Mouse (Mus musculus): ENCODE data around the gene Ect2l. TPM values are rescaled to one million over a fixed set of nuclear protein-coding genes. Genes with fewer than 3 reads are reported as not detected.

The Ect2l gene
- polyA plus RNA-seq, 1 experiment from 2014 or later, result not detected

GRCm38 (mm10) chr10:18191706-18192105 is 19.0 kb downstream of the Ect2l start:
- Histone ChIP-seq H3K27me3 (replicated peaks) (peaks cover 10% of the 10 kb centered on the region; the same call in 1 of the 2 replicates), H3K27ac (replicated peaks) (no peak overlapping the region), H3K4me2 (peak overlapping the region; percentile 24; the same call in 1 of the 2 replicates), H3K4me1 (peaks cover 18% of the 10 kb centered on the region), H3K9me3 (no peaks in the 10 kb centered on the region), H3K4me3 (no peak overlapping the region), H3K9ac (no peak overlapping the region), H3K36me3 (no peaks in the 10 kb centered on the region)
- ATAC-seq (ENCODE audit: extremely low read depth, insufficient number of reproducible peaks, low FRiP score, low TSS enrichment), result no peak
- 30% methylated on average over 8 of the region's 8 CpGs for WGBS

- Histone ChIP-seq H3K36me3 (no peaks in the 10 kb centered on the region), H3K4me2 (no peak overlapping the region), H3K4me3 (no peak overlapping the region), H3K27ac (replicated peaks) (no peak overlapping the region), H3K4me1 (peaks cover 18% of the 10 kb centered on the region), H3K27me3 (replicated peaks) (peaks cover 10% of the 10 kb centered on the region; the same call in 1 of the 2 replicates), H3K9ac (no peak overlapping the region), H3K9me3 (no peaks in the 10 kb centered on the region)
- ATAC-seq (ENCODE audit: extremely low read depth, insufficient number of reproducible peaks, low FRiP score, low TSS enrichment), result no peak
- 62% methylated on average over 4 of the region's 4 CpGs for WGBS
Measured at GRCm38 (mm10) chr10:18189498-18189897, 21.2 kb downstream of the Ect2l start.

GRCm38 (mm10) chr10:18188564-18188963 is 22.1 kb downstream of the Ect2l start:
- WGBS, result 64% methylated on average over 6 of the region's 6 CpGs
- H3K4me3 ChIP-seq, result no peak overlapping the region
- H3K9me3 ChIP-seq, result no peaks in the 10 kb centered on the region
- no peak for ATAC-seq (ENCODE audit: extremely low read depth, insufficient number of reproducible peaks, low FRiP score, low TSS enrichment)
- no peak overlapping the region for H3K4me2 ChIP-seq
- no peak overlapping the region for H3K27ac ChIP-seq (replicated peaks)
- H3K4me1 ChIP-seq, result peaks cover 18% of the 10 kb centered on the region
- peaks cover 10% of the 10 kb centered on the region; the same call in 1 of the 2 replicates for H3K27me3 ChIP-seq (replicated peaks)
- H3K9ac ChIP-seq, result no peak overlapping the region
- no peaks in the 10 kb centered on the region for H3K36me3 ChIP-seq

- Histone ChIP-seq H3K27ac (replicated peaks) (no peak overlapping the region), H3K9ac (no peak overlapping the region), H3K4me2 (no peak overlapping the region), H3K9me3 (no peaks in the 10 kb centered on the region), H3K36me3 (no peaks in the 10 kb centered on the region), H3K27me3 (replicated peaks) (no peaks in the 10 kb centered on the region), H3K4me1 (no peaks in the 10 kb centered on the region), H3K4me3 (no peak overlapping the region)
- ATAC-seq (ENCODE audit: extremely low read depth, insufficient number of reproducible peaks, low FRiP score, low TSS enrichment), result no peak
- 74% methylated on average over 5 of the region's 5 CpGs for WGBS
Measured at GRCm38 (mm10) chr10:18182246-18182645, 28.4 kb downstream of the Ect2l start.

GRCm38 (mm10) chr10:18177304-18177703 is 33.4 kb downstream of the Ect2l start:
- Histone ChIP-seq H3K9ac (no peak overlapping the region), H3K4me1 (no peaks in the 10 kb centered on the region), H3K9me3 (no peaks in the 10 kb centered on the region), H3K36me3 (no peaks in the 10 kb centered on the region), H3K4me3 (no peak overlapping the region), H3K4me2 (no peak overlapping the region), H3K27ac (replicated peaks) (no peak overlapping the region), H3K27me3 (replicated peaks) (no peaks in the 10 kb centered on the region)
- no peak for ATAC-seq (ENCODE audit: extremely low read depth, insufficient number of reproducible peaks, low FRiP score, low TSS enrichment)
- 62% methylated on average over 2 of the region's 2 CpGs for WGBS

- H3K27me3 ChIP-seq (replicated peaks), result no peaks in the 10 kb centered on the region
- no peak overlapping the region for H3K27ac ChIP-seq (replicated peaks)
- H3K4me3 ChIP-seq, result no peak overlapping the region
- H3K9me3 ChIP-seq, result no peaks in the 10 kb centered on the region
- H3K36me3 ChIP-seq, result no peaks in the 10 kb centered on the region
- H3K9ac ChIP-seq, result no peak overlapping the region
- 80% methylated on average over 7 of the region's 7 CpGs for WGBS
- ATAC-seq (ENCODE audit: extremely low read depth, insufficient number of reproducible peaks, low FRiP score, low TSS enrichment), result no peak
- H3K4me2 ChIP-seq, result no peak overlapping the region
- H3K4me1 ChIP-seq, result no peaks in the 10 kb centered on the region
Measured at GRCm38 (mm10) chr10:18176722-18177121, 34.0 kb downstream of the Ect2l start.

GRCm38 (mm10) chr10:18175087-18175486 is 35.6 kb downstream of the Ect2l start:
- Histone ChIP-seq H3K27me3 (replicated peaks) (no peaks in the 10 kb centered on the region), H3K4me2 (no peak overlapping the region), H3K4me1 (no peaks in the 10 kb centered on the region), H3K9ac (no peak overlapping the region), H3K27ac (replicated peaks) (no peak overlapping the region), H3K9me3 (no peaks in the 10 kb centered on the region), H3K36me3 (no peaks in the 10 kb centered on the region), H3K4me3 (no peak overlapping the region)
- ATAC-seq (ENCODE audit: extremely low read depth, insufficient number of reproducible peaks, low FRiP score, low TSS enrichment), result no peak
- 77% methylated on average over 6 of the region's 6 CpGs for WGBS

GRCm38 (mm10) chr10:18162435-18162971 is 48.2 kb downstream of the Ect2l start:
- Histone ChIP-seq H3K9ac (no peak overlapping the region), H3K4me1 (peaks cover 31% of the 10 kb centered on the region), H3K9me3 (no peaks in the 10 kb centered on the region), H3K27me3 (replicated peaks) (no peaks in the 10 kb centered on the region), H3K4me2 (no peak overlapping the region), H3K36me3 (no peaks in the 10 kb centered on the region), H3K4me3 (no peak overlapping the region), H3K27ac (replicated peaks) (peak overlapping the region; percentile 70)
- no peak for ATAC-seq (ENCODE audit: extremely low read depth, insufficient number of reproducible peaks, low FRiP score, low TSS enrichment)
- WGBS, result 38% methylated on average over 7 of the region's 7 CpGs

- H3K4me3 ChIP-seq, result no peak overlapping the region
- no peaks in the 10 kb centered on the region for H3K27me3 ChIP-seq (replicated peaks)
- H3K9ac ChIP-seq, result no peak overlapping the region
- ATAC-seq (ENCODE audit: extremely low read depth, insufficient number of reproducible peaks, low FRiP score, low TSS enrichment), result no peak
- H3K4me1 ChIP-seq, result peaks cover 10% of the 10 kb centered on the region; the same call in 1 of the 2 replicates
- H3K27ac ChIP-seq (replicated peaks), result 0 out of 2 replicates have a peak overlapping the region, but pooled peaks have one; percentile 24
- H3K36me3 ChIP-seq, result no peaks in the 10 kb centered on the region
- WGBS, result 62% methylated on average over 3 of the region's 3 CpGs
- H3K4me2 ChIP-seq, result no peak overlapping the region
- H3K9me3 ChIP-seq, result no peaks in the 10 kb centered on the region
Measured at GRCm38 (mm10) chr10:18147224-18147623, 63.5 kb downstream of the Ect2l start.

GRCm38 (mm10) chr10:18142231-18142630 is 68.5 kb downstream of the Ect2l start:
- 76% methylated on average over 6 of the region's 6 CpGs for WGBS
- no peak overlapping the region for H3K27ac ChIP-seq (replicated peaks)

GRCm38 (mm10) chr10:18141389-18141788 is 69.3 kb downstream of the Ect2l start:
- WGBS, result 70% methylated on average over 2 of the region's 2 CpGs
- Histone ChIP-seq H3K9me3 (no peaks in the 10 kb centered on the region), H3K27ac (replicated peaks) (no peak overlapping the region), H3K4me1 (no peaks in the 10 kb centered on the region), H3K4me3 (no peak overlapping the region), H3K9ac (no peak overlapping the region), H3K36me3 (no peaks in the 10 kb centered on the region), H3K4me2 (no peak overlapping the region), H3K27me3 (replicated peaks) (no peaks in the 10 kb centered on the region)
- no peak for ATAC-seq (ENCODE audit: extremely low read depth, insufficient number of reproducible peaks, low FRiP score, low TSS enrichment)

More at GRCm38 (mm10) chr10:18142231-18142630, 68.5 kb downstream of the Ect2l start:
- Histone ChIP-seq H3K4me2 (no peak overlapping the region), H3K9ac (no peak overlapping the region), H3K4me1 (peaks cover 4% of the 10 kb centered on the region; the same call in 1 of the 2 replicates), H3K36me3 (no peaks in the 10 kb centered on the region), H3K9me3 (no peaks in the 10 kb centered on the region), H3K27me3 (replicated peaks) (no peaks in the 10 kb centered on the region), H3K4me3 (no peak overlapping the region)
- no peak for ATAC-seq (ENCODE audit: extremely low read depth, insufficient number of reproducible peaks, low FRiP score, low TSS enrichment)

- Histone ChIP-seq H3K27me3 (replicated peaks) (no peaks in the 10 kb centered on the region), H3K9me3 (no peaks in the 10 kb centered on the region), H3K27ac (replicated peaks) (no peak overlapping the region), H3K9ac (no peak overlapping the region), H3K4me1 (no peaks in the 10 kb centered on the region), H3K36me3 (no peaks in the 10 kb centered on the region), H3K4me2 (peak overlapping the region; percentile 53), H3K4me3 (peak overlapping the region; percentile 40)
- WGBS, result 81% methylated on average over 5 of the region's 5 CpGs
- ATAC-seq (ENCODE audit: extremely low read depth, insufficient number of reproducible peaks, low FRiP score, low TSS enrichment), result no peak
Measured at GRCm38 (mm10) chr10:18139615-18140014, 71.1 kb downstream of the Ect2l start.

Measured in heart, embryonic 13.5 days (tissue).